ENCODE assay signal across 7 mouse cellular contexts in genomic region chr10:96722491-96722890, GRCm38 (mm10).
DNase-seq lines count a peak whose midpoint lies in the region; ATAC-seq and TF ChIP-seq lines count a peak whose summit lies in the region.

No protein-coding gene starts in this region.

- WGBS in forebrain, postnatal 0 days = 18% methylated on average over 9 of the region's 9 CpGs
- WGBS in hindbrain, embryonic 16.5 days = 27% methylated on average over 9 of the region's 9 CpGs
- WGBS in liver, adult 2 months = 24% methylated on average over 9 of the region's 9 CpGs
- WGBS in midbrain, postnatal 0 days = 31% methylated on average over 9 of the region's 9 CpGs

- H3K4me2 ChIP-seq in forebrain, postnatal 0 days (ENCODE audit: low read depth) = no peak overlapping the region; the same call in 1 of the 2 replicates
- no peak overlapping the region for H3K4me2 ChIP-seq in hindbrain, embryonic 16.5 days (ENCODE audit: low read length)
- H3K4me2 ChIP-seq in midbrain, postnatal 0 days (ENCODE audit: low read depth, low read length, poor library complexity, severe bottlenecking) = no peak overlapping the region

- TF ChIP-seq CTCF in forebrain, postnatal 0 days (IDR thresholded peaks at IDR 0.05; ENCODE audit: low read depth) = no peak
- TF ChIP-seq CTCF in liver, adult 2 months (IDR thresholded peaks at IDR 0.05; ENCODE audit: low read depth, low read length) = no peak
- no peak for TF ChIP-seq CTCF in midbrain, postnatal 0 days (IDR thresholded peaks at IDR 0.05)

- H3K27me3 ChIP-seq in forebrain, postnatal 0 days (ENCODE audit: insufficient read depth, low read length) = no peaks in the 10 kb centered on the region
- no peaks in the 10 kb centered on the region for H3K27me3 ChIP-seq in hindbrain, embryonic 16.5 days (replicated peaks; ENCODE audit: control insufficient read depth, insufficient read depth, low read length)
- no peaks in the 10 kb centered on the region for H3K27me3 ChIP-seq in liver, adult 2 months (ENCODE audit: control insufficient read depth, insufficient read depth, low read length)
- no peaks in the 10 kb centered on the region for H3K27me3 ChIP-seq in midbrain, postnatal 0 days (ENCODE audit: insufficient read depth, low read length)

- peak; percentile 81 for ATAC-seq in forebrain, postnatal 0 days
- peak; percentile 91 for ATAC-seq in hindbrain, embryonic 16.5 days
- peak; percentile 70; the same call in 1 of the 2 replicates for ATAC-seq in midbrain, postnatal 0 days (ENCODE audit: low FRiP score)

- no peak overlapping the region for H3K4me3 ChIP-seq in forebrain, postnatal 0 days (ENCODE audit: low read depth, low read length)
- no peak overlapping the region for H3K4me3 ChIP-seq in hindbrain, embryonic 16.5 days (ENCODE audit: low read length)
- no peak overlapping the region for H3K4me3 ChIP-seq in liver, adult 2 months (ENCODE audit: insufficient read depth, low read depth, low read length)
- H3K4me3 ChIP-seq in midbrain, postnatal 0 days (ENCODE audit: low read depth, low read length) = no peak overlapping the region

- H3K9me3 ChIP-seq in forebrain, postnatal 0 days (ENCODE audit: low read length) = no peaks in the 10 kb centered on the region
- H3K9me3 ChIP-seq in hindbrain, embryonic 16.5 days (ENCODE audit: control insufficient read depth, low read length) = no peaks in the 10 kb centered on the region
- no peaks in the 10 kb centered on the region for H3K9me3 ChIP-seq in midbrain, postnatal 0 days (ENCODE audit: low read length)

- H3K36me3 ChIP-seq in forebrain, postnatal 0 days (ENCODE audit: insufficient read depth) = no peaks in the 10 kb centered on the region
- no peaks in the 10 kb centered on the region for H3K36me3 ChIP-seq in hindbrain, embryonic 16.5 days (ENCODE audit: control insufficient read depth, insufficient read depth, low read length)
- no peaks in the 10 kb centered on the region for H3K36me3 ChIP-seq in liver, adult 2 months (ENCODE audit: control insufficient read depth, insufficient read depth, low read length)
- no peaks in the 10 kb centered on the region for H3K36me3 ChIP-seq in midbrain, postnatal 0 days (ENCODE audit: insufficient read depth, low read length)

- no peak for TF ChIP-seq POLR2A in liver, adult 2 months (IDR thresholded peaks at IDR 0.05; ENCODE audit: extremely low read depth, insufficient read depth, low read length)

- H3K27ac ChIP-seq in forebrain, postnatal 0 days (ENCODE audit: low read depth, low read length) = 0 out of 2 replicates have a peak overlapping the region, but pooled peaks have one; percentile 15
- no peak overlapping the region; the same call in 1 of the 2 replicates for H3K27ac ChIP-seq in hindbrain, embryonic 16.5 days (ENCODE audit: low read depth, low read length)
- H3K27ac ChIP-seq in liver, adult 2 months (replicated peaks; ENCODE audit: insufficient read depth, low read depth, low read length) = no peak overlapping the region
- H3K27ac ChIP-seq in midbrain, postnatal 0 days (ENCODE audit: low read depth, low read length) = no peak overlapping the region

- H3K4me1 ChIP-seq in forebrain, postnatal 0 days (ENCODE audit: insufficient read depth) = no peaks in the 10 kb centered on the region
- H3K4me1 ChIP-seq in hindbrain, embryonic 16.5 days (ENCODE audit: control insufficient read depth, insufficient read depth, low read depth, low read length) = peaks cover 4% of the 10 kb centered on the region; the same call in 1 of the 2 replicates
- no peaks in the 10 kb centered on the region; the same call in 1 of the 2 replicates for H3K4me1 ChIP-seq in liver, adult 2 months (ENCODE audit: control insufficient read depth, insufficient read depth, low read length)
- no peaks in the 10 kb centered on the region for H3K4me1 ChIP-seq in midbrain, postnatal 0 days (ENCODE audit: insufficient read depth, low read length)

- H3K79me2 ChIP-seq in liver, adult 2 months (ENCODE audit: control insufficient read depth, insufficient read depth, low read length) = no peaks in the 10 kb centered on the region

- peak; percentile 95 for DNase-seq in R1 (ENCODE audit: low read depth, low spot score)
- peak; percentile 47 to 52 for DNase-seq in cerebellum, adult 18-20 months
- DNase-seq in forebrain, postnatal 0 days = peak; percentile 51
- peak; percentile 79 for DNase-seq in liver, adult 2 months (ENCODE audit: extremely low read depth, low read depth, low spot score)
- DNase-seq in midbrain, postnatal 0 days (ENCODE audit: low spot score) = peak; percentile 65
- DNase-seq in urinary bladder, adult 18-20 months (ENCODE audit: low spot score in 2 of 2) = peak; percentile 85 to 86

- no peak overlapping the region for H3K9ac ChIP-seq in forebrain, postnatal 0 days
- H3K9ac ChIP-seq in hindbrain, embryonic 16.5 days (ENCODE audit: low read depth, low read length) = no peak overlapping the region
- no peak overlapping the region for H3K9ac ChIP-seq in liver, adult 2 months (ENCODE audit: low read depth, low read length)
- H3K9ac ChIP-seq in midbrain, postnatal 0 days (replicated peaks; ENCODE audit: low read length, poor library complexity, severe bottlenecking) = no peak overlapping the region
